Mouse (Mus musculus) cerebellum, adult 9-10 months (tissue): Measurements from ENCODE around the gene Adcy5.

Experiments
- DNase-seq: peaks from one replicate; pipeline ENCODE4 v3.0.0; 2022

Adcy5 gene

GRCm38 (mm10) chr16:35271572-35271971 is 116.9 kb downstream of the Adcy5 start:
- DNase-seq: no peak

GRCm38 (mm10) chr16:35272417-35272816 is 117.7 kb downstream of the Adcy5 start:
- DNase-seq: no peak

- no peak for DNase-seq
Measured at GRCm38 (mm10) chr16:35278166-35278565, 123.5 kb downstream of the Adcy5 start.

- DNase-seq: no peak
Measured at GRCm38 (mm10) chr16:35282456-35282855, 127.8 kb downstream of the Adcy5 start.

- no peak for DNase-seq
Measured at GRCm38 (mm10) chr16:35285821-35286220, 131.1 kb downstream of the Adcy5 start.

GRCm38 (mm10) chr16:35287244-35287643 is 132.6 kb downstream of the Adcy5 start:
- DNase-seq: no peak

- no peak for DNase-seq
Measured at GRCm38 (mm10) chr16:35297786-35298185, 143.1 kb downstream of the Adcy5 start.

GRCm38 (mm10) chr16:35300156-35300555 is 145.5 kb downstream of the Adcy5 start:
- DNase-seq: no peak

GRCm38 (mm10) chr16:35302441-35303280 is 148.0 kb downstream of the Adcy5 start:
- no peak for DNase-seq

GRCm38 (mm10) chr16:35303721-35304120 is 149.0 kb downstream of the Adcy5 start:
- DNase-seq: no peak

GRCm38 (mm10) chr16:35304416-35304815 is 149.7 kb downstream of the Adcy5 start:
- no peak for DNase-seq

GRCm38 (mm10) chr16:35305226-35305625 is 150.5 kb downstream of the Adcy5 start:
- no peak for DNase-seq

- DNase-seq: no peak
Measured at GRCm38 (mm10) chr16:35306631-35307030, 152.0 kb downstream of the Adcy5 start.

- no peak for DNase-seq
Measured at GRCm38 (mm10) chr16:35307331-35307730, 152.7 kb downstream of the Adcy5 start.

- DNase-seq: no peak
Measured at GRCm38 (mm10) chr16:35308016-35308415, 153.3 kb downstream of the Adcy5 start.

GRCm38 (mm10) chr16:35308486-35309143 is 153.9 kb downstream of the Adcy5 start:
- no peak for DNase-seq

GRCm38 (mm10) chr16:35309634-35310033 is 155.0 kb downstream of the Adcy5 start:
- DNase-seq: no peak

- no peak for DNase-seq
Measured at GRCm38 (mm10) chr16:35310551-35311110, 156.0 kb downstream of the Adcy5 start.

- no peak for DNase-seq
Measured at GRCm38 (mm10) chr16:35311586-35311985, 156.9 kb downstream of the Adcy5 start.

GRCm38 (mm10) chr16:35315496-35315895 is 160.8 kb downstream of the Adcy5 start:
- DNase-seq: no peak

- no peak for DNase-seq
Measured at GRCm38 (mm10) chr16:35316856-35317264, 162.2 kb downstream of the Adcy5 start.

- DNase-seq: no peak
Measured at GRCm38 (mm10) chr16:35317460-35317859, 162.8 kb downstream of the Adcy5 start.

GRCm38 (mm10) chr16:35318397-35318796 is 163.7 kb downstream of the Adcy5 start:
- no peak for DNase-seq

- peak; percentile 69 for DNase-seq
Measured at GRCm38 (mm10) chr16:35319335-35319734, 164.7 kb downstream of the Adcy5 start.
